Mouse (Mus musculus): Measurements from ENCODE around the gene Coro2a. TPM values are rescaled to one million over a fixed set of nuclear protein-coding genes. Genes with fewer than 3 reads are reported as not detected.

The Coro2a gene
- polyA plus RNA-seq, 1 experiment = 4.2 TPM

GRCm38 (mm10) chr4:46614641-46615040 is 12.6 kb upstream of the Coro2a start:
- Histone ChIP-seq H3K36me3 (ENCODE audit: control insufficient read depth, insufficient read depth, low read length) (no peaks in the 10 kb centered on the region), H3K27ac (ENCODE audit: insufficient read depth, low read depth, low read length) (no peak overlapping the region), H3K4me3 (ENCODE audit: insufficient read depth, low read depth, low read length) (no peak overlapping the region), H3K4me1 (ENCODE audit: control insufficient read depth, insufficient read depth, low read length) (no peaks in the 10 kb centered on the region), H3K27me3 (replicated peaks; ENCODE audit: control insufficient read depth, insufficient read depth, low read length) (no peaks in the 10 kb centered on the region)
- 83% methylated on average over 9 of the region's 9 CpGs for WGBS
- TF ChIP-seq CTCF (conservative IDR thresholded peaks at IDR 0.05; ENCODE audit: insufficient read depth, insufficient read length, low read depth, low read length) (no peak), POLR2A (IDR thresholded peaks at IDR 0.05; ENCODE audit: low read depth, low read length) (no peak)
- DNase-seq = no peak

- WGBS = 80% methylated on average over 12 of the region's 12 CpGs
- TF ChIP-seq POLR2A (IDR thresholded peaks at IDR 0.05; ENCODE audit: low read depth, low read length) (no peak), CTCF (conservative IDR thresholded peaks at IDR 0.05; ENCODE audit: insufficient read depth, insufficient read length, low read depth, low read length) (no peak)
- no peaks in the 10 kb centered on the region for H3K4me1 ChIP-seq (ENCODE audit: control insufficient read depth, insufficient read depth, low read length)
Observed at GRCm38 (mm10) chr4:46613618-46614017, 11.6 kb upstream of the Coro2a start.

GRCm38 (mm10) chr4:46611181-46611580 is 9.2 kb upstream of the Coro2a start:
- Histone ChIP-seq H3K27me3 (replicated peaks; ENCODE audit: control insufficient read depth, insufficient read depth, low read length) (no peaks in the 10 kb centered on the region), H3K27ac (ENCODE audit: insufficient read depth, low read depth, low read length) (no peak overlapping the region), H3K36me3 (ENCODE audit: control insufficient read depth, insufficient read depth, low read length) (no peaks in the 10 kb centered on the region), H3K4me3 (ENCODE audit: insufficient read depth, low read depth, low read length) (no peak overlapping the region), H3K4me1 (ENCODE audit: control insufficient read depth, insufficient read depth, low read length) (no peaks in the 10 kb centered on the region)
- TF ChIP-seq CTCF (conservative IDR thresholded peaks at IDR 0.05; ENCODE audit: insufficient read depth, insufficient read length, low read depth, low read length) (peak; percentile 80), POLR2A (IDR thresholded peaks at IDR 0.05; ENCODE audit: low read depth, low read length) (no peak)
- WGBS = 2% methylated on average over 4 of the region's 4 CpGs
- DNase-seq = peak; percentile 80

More at GRCm38 (mm10) chr4:46613618-46614017, 11.6 kb upstream of the Coro2a start:
- DNase-seq = no peak
- H3K27me3 ChIP-seq (replicated peaks; ENCODE audit: control insufficient read depth, insufficient read depth, low read length) = no peaks in the 10 kb centered on the region
- H3K36me3 ChIP-seq (ENCODE audit: control insufficient read depth, insufficient read depth, low read length) = no peaks in the 10 kb centered on the region
- H3K4me3 ChIP-seq (ENCODE audit: insufficient read depth, low read depth, low read length) = no peak overlapping the region
- H3K27ac ChIP-seq (ENCODE audit: insufficient read depth, low read depth, low read length) = no peak overlapping the region

GRCm38 (mm10) chr4:46607601-46608000 is 5.6 kb upstream of the Coro2a start:
- TF ChIP-seq POLR2A (IDR thresholded peaks at IDR 0.05; ENCODE audit: low read depth, low read length) = no peak
- no peak for TF ChIP-seq CTCF (conservative IDR thresholded peaks at IDR 0.05; ENCODE audit: insufficient read depth, insufficient read length, low read depth, low read length)
- WGBS = 86% methylated on average over 3 of the region's 3 CpGs

GRCm38 (mm10) chr4:46605451-46605850 is 3.4 kb upstream of the Coro2a start:
- 79% methylated on average over 11 of the region's 11 CpGs for WGBS
- Histone ChIP-seq H3K4me3 (ENCODE audit: insufficient read depth, low read depth, low read length) (no peak overlapping the region), H3K4me1 (ENCODE audit: control insufficient read depth, insufficient read depth, low read length) (no peaks in the 10 kb centered on the region), H3K27me3 (replicated peaks; ENCODE audit: control insufficient read depth, insufficient read depth, low read length) (0 out of 2 replicates have a peak, but pooled peaks cover 1% of the 10 kb centered on the region), H3K36me3 (ENCODE audit: control insufficient read depth, insufficient read depth, low read length) (no peaks in the 10 kb centered on the region), H3K27ac (ENCODE audit: insufficient read depth, low read depth, low read length) (no peak overlapping the region)
- DNase-seq = no peak
- TF ChIP-seq POLR2A (IDR thresholded peaks at IDR 0.05; ENCODE audit: low read depth, low read length) = no peak
- no peak for TF ChIP-seq CTCF (conservative IDR thresholded peaks at IDR 0.05; ENCODE audit: insufficient read depth, insufficient read length, low read depth, low read length)

More at GRCm38 (mm10) chr4:46607601-46608000, 5.6 kb upstream of the Coro2a start:
- Histone ChIP-seq H3K4me1 (ENCODE audit: control insufficient read depth, insufficient read depth, low read length) (no peaks in the 10 kb centered on the region), H3K27ac (ENCODE audit: insufficient read depth, low read depth, low read length) (no peak overlapping the region), H3K36me3 (ENCODE audit: control insufficient read depth, insufficient read depth, low read length) (no peaks in the 10 kb centered on the region), H3K27me3 (replicated peaks; ENCODE audit: control insufficient read depth, insufficient read depth, low read length) (no peaks in the 10 kb centered on the region), H3K4me3 (ENCODE audit: insufficient read depth, low read depth, low read length) (no peak overlapping the region)
- no peak for DNase-seq

- Histone ChIP-seq H3K36me3 (ENCODE audit: control insufficient read depth, insufficient read depth, low read length) (no peaks in the 10 kb centered on the region), H3K27ac (ENCODE audit: insufficient read depth, low read depth, low read length) (no peak overlapping the region), H3K4me1 (ENCODE audit: control insufficient read depth, insufficient read depth, low read length) (no peaks in the 10 kb centered on the region), H3K4me3 (ENCODE audit: insufficient read depth, low read depth, low read length) (no peak overlapping the region), H3K27me3 (replicated peaks; ENCODE audit: control insufficient read depth, insufficient read depth, low read length) (0 out of 2 replicates have a peak, but pooled peaks cover 1% of the 10 kb centered on the region)
- 45% methylated on average over 7 of the region's 7 CpGs for WGBS
- no peak for DNase-seq
- no peak for TF ChIP-seq POLR2A (IDR thresholded peaks at IDR 0.05; ENCODE audit: low read depth, low read length)
- no peak for TF ChIP-seq CTCF (conservative IDR thresholded peaks at IDR 0.05; ENCODE audit: insufficient read depth, insufficient read length, low read depth, low read length)
Observed at GRCm38 (mm10) chr4:46602704-46603103, 702 bp upstream of the Coro2a start.

- 1% methylated on average over 52 of the region's 52 CpGs for WGBS
- H3K4me1 ChIP-seq (ENCODE audit: control insufficient read depth, insufficient read depth, low read length) = no peaks in the 10 kb centered on the region
- DNase-seq = no peak
- 0 out of 2 replicates have a peak, but pooled peaks cover 1% of the 10 kb centered on the region for H3K27me3 ChIP-seq (replicated peaks; ENCODE audit: control insufficient read depth, insufficient read depth, low read length)
- peak overlapping the region; percentile 60 for H3K4me3 ChIP-seq (ENCODE audit: insufficient read depth, low read depth, low read length)
- H3K36me3 ChIP-seq (ENCODE audit: control insufficient read depth, insufficient read depth, low read length) = no peaks in the 10 kb centered on the region
- TF ChIP-seq POLR2A (IDR thresholded peaks at IDR 0.05; ENCODE audit: low read depth, low read length) (no peak), CTCF (conservative IDR thresholded peaks at IDR 0.05; ENCODE audit: insufficient read depth, insufficient read length, low read depth, low read length) (no peak)
- H3K27ac ChIP-seq (ENCODE audit: insufficient read depth, low read depth, low read length) = no peak overlapping the region
Observed at GRCm38 (mm10) chr4:46601258-46601843, 651 bp downstream of the Coro2a start.
